Mouse (Mus musculus): Measurements from ENCODE around the gene Zfp334. TPM values are rescaled to one million over a fixed set of nuclear protein-coding genes. Genes with fewer than 3 reads are reported as not detected.

Gene Zfp334
- polyA plus RNA-seq, 1 experiment from 2014 or later, result 8.9 TPM

DNA sequence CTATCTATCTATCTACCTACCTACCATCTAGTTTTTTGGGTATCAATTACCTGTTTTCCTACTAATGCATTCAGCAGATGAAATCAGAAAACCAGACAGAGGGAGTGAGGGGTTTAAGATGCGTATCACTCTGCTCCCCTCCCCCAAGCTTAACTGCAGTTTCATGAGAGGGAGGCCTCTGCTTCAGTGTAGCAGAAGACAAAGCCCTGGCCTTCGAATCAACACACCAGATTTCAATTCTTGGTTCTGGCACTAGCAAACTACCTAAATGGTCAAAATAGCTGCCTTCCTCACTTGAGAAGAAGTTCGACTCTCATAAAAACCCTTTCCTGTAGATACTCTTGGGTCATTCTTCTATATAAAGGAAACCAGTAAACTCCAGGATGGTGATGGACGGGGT is 689 bp downstream of the Zfp334 start:
- H3K4me1 ChIP-seq (ENCODE audit: insufficient read depth, low read length), result peaks cover 8% of the 10 kb centered on the region
- H3K9ac ChIP-seq (replicated peaks; ENCODE audit: low read length), result peak overlapping the region; percentile 96
- H3K36me3 ChIP-seq (ENCODE audit: insufficient read depth, low read length), result peaks cover 42% of the 10 kb centered on the region
- H3K4me3 ChIP-seq (ENCODE audit: low read length), result peak overlapping the region; percentile 90
- H3K9me3 ChIP-seq (ENCODE audit: low read length), result peaks cover 3% of the 10 kb centered on the region; the same call in 1 of the 2 replicates
- no peaks in the 10 kb centered on the region for H3K27me3 ChIP-seq (ENCODE audit: insufficient read depth, low read length)
- peak overlapping the region; percentile 89 for H3K27ac ChIP-seq (ENCODE audit: low read length)
- 3% methylated on average over 4 of the region's 4 CpGs for WGBS
- H3K4me2 ChIP-seq (replicated peaks; ENCODE audit: low read depth, low read length), result peak overlapping the region; percentile 87
- no peak for ATAC-seq (ENCODE audit: low FRiP score, low TSS enrichment)

DNA sequence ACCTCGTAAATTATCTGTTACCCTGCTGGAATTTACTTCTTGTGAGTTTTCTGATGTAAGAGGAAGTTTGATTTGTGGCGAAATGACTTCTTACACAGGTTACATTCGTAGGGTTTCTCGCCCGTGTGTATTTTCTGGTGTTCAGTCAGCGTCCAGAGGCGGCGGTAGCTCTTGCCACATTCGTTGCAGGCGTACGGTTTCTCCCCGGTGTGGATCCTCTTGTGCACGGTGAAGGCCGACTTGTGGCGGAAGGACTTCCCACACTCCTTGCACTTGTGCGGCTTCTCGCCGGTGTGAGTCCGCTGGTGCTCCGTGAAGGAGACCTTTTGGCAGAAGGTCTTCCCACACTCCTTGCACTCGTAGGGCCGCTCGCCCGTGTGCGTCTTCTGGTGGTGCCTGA is 8.0 kb downstream of the Zfp334 start:
- Histone ChIP-seq H3K36me3 (ENCODE audit: insufficient read depth, low read length) (peaks cover 80% of the 10 kb centered on the region), H3K9ac (replicated peaks; ENCODE audit: low read length) (no peak overlapping the region), H3K27ac (ENCODE audit: low read length) (no peak overlapping the region), H3K27me3 (ENCODE audit: insufficient read depth, low read length) (no peaks in the 10 kb centered on the region), H3K9me3 (ENCODE audit: low read length) (peaks cover 22% of the 10 kb centered on the region), H3K4me3 (ENCODE audit: low read length) (no peak overlapping the region), H3K4me1 (ENCODE audit: insufficient read depth, low read length) (no peaks in the 10 kb centered on the region), H3K4me2 (replicated peaks; ENCODE audit: low read depth, low read length) (no peak overlapping the region)
- 95% methylated on average over 25 of the region's 25 CpGs for WGBS
- ATAC-seq (ENCODE audit: low FRiP score, low TSS enrichment), result no peak

GRCm38 (mm10) chr2:165376001-165376400 is 12.1 kb downstream of the Zfp334 start:
- no peaks in the 10 kb centered on the region for H3K4me1 ChIP-seq (ENCODE audit: insufficient read depth, low read length)
- H3K36me3 ChIP-seq (ENCODE audit: insufficient read depth, low read length), result peaks cover 48% of the 10 kb centered on the region
- H3K9me3 ChIP-seq (ENCODE audit: low read length), result peaks cover 11% of the 10 kb centered on the region
- no peaks in the 10 kb centered on the region for H3K27me3 ChIP-seq (ENCODE audit: insufficient read depth, low read length)
- no peak overlapping the region for H3K27ac ChIP-seq (ENCODE audit: low read length)
- no peak overlapping the region for H3K4me3 ChIP-seq (ENCODE audit: low read length)
- ATAC-seq (ENCODE audit: low FRiP score, low TSS enrichment), result no peak
- H3K9ac ChIP-seq (replicated peaks; ENCODE audit: low read length), result no peak overlapping the region
- WGBS, result 79% methylated on average over 4 of the region's 4 CpGs
- H3K4me2 ChIP-seq (replicated peaks; ENCODE audit: low read depth, low read length), result no peak overlapping the region

- WGBS, result 90% methylated on average over 5 of the region's 5 CpGs
These were observed 12.6 kb downstream of the Zfp334 start for GRCm38 (mm10) chr2:165375478-165375877.

GRCm38 (mm10) chr2:165371066-165371465 is 17.0 kb downstream of the Zfp334 start:
- H3K4me3 ChIP-seq (ENCODE audit: low read length), result no peak overlapping the region
- no peak overlapping the region for H3K4me2 ChIP-seq (replicated peaks; ENCODE audit: low read depth, low read length)
- 26% methylated on average over 3 of the region's 3 CpGs for WGBS
- peaks cover 7% of the 10 kb centered on the region; the same call in 1 of the 2 replicates for H3K36me3 ChIP-seq (ENCODE audit: insufficient read depth, low read length)
- H3K9me3 ChIP-seq (ENCODE audit: low read length), result no peaks in the 10 kb centered on the region
- no peak for ATAC-seq (ENCODE audit: low FRiP score, low TSS enrichment)
- H3K27ac ChIP-seq (ENCODE audit: low read length), result no peak overlapping the region
- no peak overlapping the region for H3K9ac ChIP-seq (replicated peaks; ENCODE audit: low read length)
- H3K27me3 ChIP-seq (ENCODE audit: insufficient read depth, low read length), result no peaks in the 10 kb centered on the region
- peaks cover 19% of the 10 kb centered on the region for H3K4me1 ChIP-seq (ENCODE audit: insufficient read depth, low read length)

More at GRCm38 (mm10) chr2:165375478-165375877, 12.6 kb downstream of the Zfp334 start:
- ATAC-seq (ENCODE audit: low FRiP score, low TSS enrichment), result no peak
- peaks cover 5% of the 10 kb centered on the region for H3K9me3 ChIP-seq (ENCODE audit: low read length)
- H3K27me3 ChIP-seq (ENCODE audit: insufficient read depth, low read length), result no peaks in the 10 kb centered on the region
- no peak overlapping the region for H3K4me3 ChIP-seq (ENCODE audit: low read length)
- no peak overlapping the region for H3K4me2 ChIP-seq (replicated peaks; ENCODE audit: low read depth, low read length)
- H3K27ac ChIP-seq (ENCODE audit: low read length), result no peak overlapping the region
- no peak overlapping the region for H3K9ac ChIP-seq (replicated peaks; ENCODE audit: low read length)
- H3K36me3 ChIP-seq (ENCODE audit: insufficient read depth, low read length), result peaks cover 43% of the 10 kb centered on the region
- no peaks in the 10 kb centered on the region for H3K4me1 ChIP-seq (ENCODE audit: insufficient read depth, low read length)

DNA sequence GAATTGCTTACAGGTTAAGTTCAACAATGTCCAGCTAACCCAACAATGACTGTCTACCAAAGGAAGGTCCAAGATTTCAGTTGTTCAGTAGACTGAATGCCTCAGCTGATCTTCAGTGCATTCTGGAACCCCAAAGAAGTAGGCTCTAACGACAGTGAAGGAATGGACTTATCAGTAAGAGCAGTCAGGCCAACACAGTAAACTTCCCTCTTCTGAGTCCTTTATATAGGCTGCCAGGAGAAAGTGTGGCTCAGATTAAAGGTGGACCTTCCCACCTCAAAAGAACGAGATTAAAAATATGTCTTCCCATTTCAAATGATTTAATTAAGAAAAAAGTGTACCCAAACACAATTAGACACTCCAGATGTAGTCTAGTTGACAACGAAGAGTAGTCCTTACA is 17.7 kb downstream of the Zfp334 start:
- no peak overlapping the region for H3K4me3 ChIP-seq (ENCODE audit: low read length)
- peaks cover 19% of the 10 kb centered on the region for H3K4me1 ChIP-seq (ENCODE audit: insufficient read depth, low read length)
- ATAC-seq (ENCODE audit: low FRiP score, low TSS enrichment), result no peak
- no peak overlapping the region for H3K27ac ChIP-seq (ENCODE audit: low read length)
- no peaks in the 10 kb centered on the region for H3K27me3 ChIP-seq (ENCODE audit: insufficient read depth, low read length)
- 85% methylated on average over 3 of the region's 3 CpGs for WGBS
- peaks cover 7% of the 10 kb centered on the region; the same call in 1 of the 2 replicates for H3K36me3 ChIP-seq (ENCODE audit: insufficient read depth, low read length)
- H3K9me3 ChIP-seq (ENCODE audit: low read length), result no peaks in the 10 kb centered on the region
- no peak overlapping the region for H3K9ac ChIP-seq (replicated peaks; ENCODE audit: low read length)
- H3K4me2 ChIP-seq (replicated peaks; ENCODE audit: low read depth, low read length), result no peak overlapping the region

- H3K4me2 ChIP-seq (replicated peaks; ENCODE audit: low read depth, low read length), result peak within 1 kb of the TSS; percentile 58
- no peak for ATAC-seq (ENCODE audit: low FRiP score, low TSS enrichment)
- peak within 1 kb of the TSS; percentile 42 for H3K9ac ChIP-seq (replicated peaks; ENCODE audit: low read length)
- peak within 1 kb of the TSS; percentile 59 for H3K27ac ChIP-seq (ENCODE audit: low read length)
- peak within 1 kb of the TSS; percentile 40 for H3K4me3 ChIP-seq (ENCODE audit: low read length)
- H3K36me3 ChIP-seq (ENCODE audit: insufficient read depth, low read length), result no peaks in the 10 kb centered on the region
- H3K9me3 ChIP-seq (ENCODE audit: low read length), result no peaks in the 10 kb centered on the region
- WGBS, result under 1% methylated on average over 27 of the region's 27 CpGs
- H3K27me3 ChIP-seq (ENCODE audit: insufficient read depth, low read length), result no peaks in the 10 kb centered on the region
- H3K4me1 ChIP-seq (ENCODE audit: insufficient read depth, low read length), result peaks cover 19% of the 10 kb centered on the region
These were observed 19.6 kb downstream of the Zfp334 start, which contains the start of gene Zfp663 for GRCm38 (mm10) chr2:165368496-165368895. Gene Zfp663 (minus strand): TSS chr2:165368729.

- H3K27ac ChIP-seq (ENCODE audit: low read length), result peak overlapping the region; percentile 59
- peak overlapping the region; percentile 42; the same call in 1 of the 2 replicates for H3K9ac ChIP-seq (replicated peaks; ENCODE audit: low read length)
- 0 out of 2 replicates have a peak, but pooled peaks have one; percentile 28 for ATAC-seq (ENCODE audit: low FRiP score, low TSS enrichment)
- H3K4me2 ChIP-seq (replicated peaks; ENCODE audit: low read depth, low read length), result peak overlapping the region; percentile 58
- peak overlapping the region; percentile 40 for H3K4me3 ChIP-seq (ENCODE audit: low read length)
- no peaks in the 10 kb centered on the region for H3K9me3 ChIP-seq (ENCODE audit: low read length)
- no peaks in the 10 kb centered on the region for H3K36me3 ChIP-seq (ENCODE audit: insufficient read depth, low read length)
- H3K27me3 ChIP-seq (ENCODE audit: insufficient read depth, low read length), result no peaks in the 10 kb centered on the region
- H3K4me1 ChIP-seq (ENCODE audit: insufficient read depth, low read length), result peaks cover 19% of the 10 kb centered on the region
- 2% methylated on average over 13 of the region's 13 CpGs for WGBS
These were observed 20.1 kb downstream of the Zfp334 start for GRCm38 (mm10) chr2:165367868-165368439.

GRCm38 (mm10) chr2:165367047-165367520 is 21.0 kb downstream of the Zfp334 start:
- Histone ChIP-seq H3K9ac (replicated peaks; ENCODE audit: low read length) (no peak overlapping the region), H3K36me3 (ENCODE audit: insufficient read depth, low read length) (no peaks in the 10 kb centered on the region), H3K27me3 (ENCODE audit: insufficient read depth, low read length) (no peaks in the 10 kb centered on the region), H3K27ac (ENCODE audit: low read length) (0 out of 2 replicates have a peak overlapping the region, but pooled peaks have one; percentile 40), H3K4me3 (ENCODE audit: low read length) (peak overlapping the region; percentile 3; the same call in 1 of the 2 replicates), H3K9me3 (ENCODE audit: low read length) (no peaks in the 10 kb centered on the region), H3K4me2 (replicated peaks; ENCODE audit: low read depth, low read length) (peak overlapping the region; percentile 32), H3K4me1 (ENCODE audit: insufficient read depth, low read length) (peaks cover 19% of the 10 kb centered on the region)
- 6% methylated on average over 5 of the region's 8 CpGs for WGBS
- peak; percentile 78 for ATAC-seq (ENCODE audit: low FRiP score, low TSS enrichment)

Data from kidney, embryonic 16.5 days (tissue).